Mouse (Mus musculus) v-Abl transformed pro-B cells (cell line): Measurements from ENCODE around the gene Scn8a.

Experiments
- in situ Hi-C, 2 experiments: fragments of 400-800 bp; cut with MboI; formaldehyde crosslinking; loops; one replicate each; pipeline ENCODE4 v1.15.1; 2025; ENCODE audit not compliant: unreplicated experiment in 2 of 2

Scn8a gene

GRCm38 (mm10) chr15:101078731-101079156 is 209.1 kb downstream of the Scn8a start:
- in situ Hi-C loops: no loop called here

GRCm38 (mm10) chr15:101080031-101080520 is 210.4 kb downstream of the Scn8a start:
- in situ Hi-C loops: no loop called here

GRCm38 (mm10) chr15:101081035-101081548 is 211.4 kb downstream of the Scn8a start:
- in situ Hi-C loops: no loop called here

GRCm38 (mm10) chr15:101082236-101082635 is 212.6 kb downstream of the Scn8a start:
- in situ Hi-C loops: no loop called here

GRCm38 (mm10) chr15:101084499-101084898 is 214.8 kb downstream of the Scn8a start:
- in situ Hi-C loops: no loop called here

GRCm38 (mm10) chr15:101086451-101086850 is 216.8 kb downstream of the Scn8a start:
- in situ Hi-C loops: no loop called here

GRCm38 (mm10) chr15:101086956-101087355 is 217.3 kb downstream of the Scn8a start:
- in situ Hi-C loops: no loop called here

- in situ Hi-C loops: no loop called here
These were observed 218.6 kb downstream of the Scn8a start for GRCm38 (mm10) chr15:101088291-101088690.

- in situ Hi-C loops: no loop called here
These were observed 221.9 kb downstream of the Scn8a start for GRCm38 (mm10) chr15:101091551-101091950.

- in situ Hi-C loops: no loop called here
These were observed 222.6 kb downstream of the Scn8a start for GRCm38 (mm10) chr15:101092121-101092828.

- in situ Hi-C loops: no loop called here
These were observed 223.4 kb downstream of the Scn8a start for GRCm38 (mm10) chr15:101092829-101093648.

GRCm38 (mm10) chr15:101093988-101094387 is 224.3 kb downstream of the Scn8a start:
- in situ Hi-C loops: no loop called here

GRCm38 (mm10) chr15:101094979-101095378 is 225.3 kb downstream of the Scn8a start:
- in situ Hi-C loops: no loop called here

- in situ Hi-C loops: no loop called here
These were observed 225.7 kb downstream of the Scn8a start for GRCm38 (mm10) chr15:101095392-101095791.
